Mouse (Mus musculus): ENCODE data around the gene Cables2.

Cables2 gene

DNA sequence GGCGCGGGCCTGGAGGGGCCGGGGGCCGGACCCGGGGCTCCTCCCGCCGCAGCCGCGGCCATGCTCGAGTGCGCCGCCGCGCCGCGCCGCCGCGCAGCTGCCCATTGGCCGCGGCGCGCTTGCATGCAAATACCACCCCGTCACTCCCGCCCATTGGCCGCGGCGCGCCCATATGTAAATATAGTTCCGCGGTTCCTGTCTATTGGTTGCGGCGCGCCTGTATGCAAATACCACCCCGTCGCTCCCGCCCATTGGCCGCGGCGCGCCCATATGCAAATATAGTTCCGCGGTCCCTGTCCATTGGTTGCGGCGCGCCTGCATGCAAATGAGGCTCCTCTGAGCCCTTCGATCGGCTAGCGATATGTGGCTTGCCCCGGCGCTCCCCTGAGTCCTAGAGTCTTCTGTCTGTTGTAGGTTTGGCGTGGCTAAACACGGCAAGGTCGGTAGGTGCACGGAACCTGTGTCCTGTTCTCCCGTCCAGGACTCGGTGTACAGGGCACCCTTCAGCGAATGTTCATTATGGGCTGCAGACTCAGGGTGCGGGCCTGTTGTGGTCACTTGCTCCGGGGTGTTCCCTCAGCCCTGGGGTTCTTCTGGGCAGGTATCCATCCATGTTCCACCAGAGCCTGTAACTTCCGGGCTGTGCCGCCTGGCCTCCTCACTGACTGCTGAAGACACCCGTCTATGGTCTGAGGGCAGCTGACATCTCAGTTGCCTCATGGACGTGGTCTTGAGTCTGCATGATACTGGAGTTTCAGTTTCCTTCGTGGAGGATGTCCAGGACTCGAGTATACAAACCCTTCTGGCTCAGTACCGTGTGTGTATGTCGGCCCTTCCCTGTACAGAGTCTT, at the start of gene Cables2:
TSS of gene Cables2 (minus strand) at position 103 of the 851 bp plus-strand sequence.
- DNase-seq (ENCODE audit: low read depth, low spot score): peak; percentile 95

DNA sequence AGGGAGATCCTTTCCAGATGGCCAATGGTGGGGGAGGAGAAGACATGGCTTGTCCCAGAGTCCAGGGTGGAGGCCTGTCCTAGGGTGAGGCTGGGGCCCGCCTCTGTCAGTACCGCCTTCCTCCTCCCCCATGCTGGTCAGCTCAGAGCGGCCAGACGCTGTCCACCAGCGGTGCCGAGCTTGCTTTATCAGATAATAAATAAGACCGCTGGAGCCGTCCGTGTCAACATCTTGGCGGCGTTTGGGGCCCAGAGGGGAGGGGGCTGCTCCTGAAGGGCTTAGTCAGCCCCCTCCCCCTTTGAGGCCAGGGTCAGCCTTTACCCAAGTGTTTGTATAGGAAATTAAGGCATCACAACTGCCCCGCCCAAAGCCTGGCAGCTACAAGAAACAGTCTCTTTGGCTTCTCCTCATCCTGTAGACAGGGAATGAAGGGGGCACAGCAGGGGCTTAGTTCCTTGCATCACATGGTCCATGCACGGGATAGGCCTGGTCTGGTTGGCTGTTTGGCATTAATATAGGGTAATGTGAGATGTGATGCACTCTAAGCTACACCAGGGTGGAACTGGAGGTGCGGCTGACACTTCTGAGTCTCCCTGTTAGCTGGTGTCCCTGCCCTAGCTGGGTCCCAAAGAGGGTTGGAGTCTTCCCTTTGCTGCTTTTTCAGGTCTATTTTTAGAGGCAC, 49.5 kb upstream of the Cables2 start:
- no peak for DNase-seq (ENCODE audit: low read depth, low spot score)

- DNase-seq (ENCODE audit: low read depth, low spot score): no peak
Measured at GRCm38 (mm10) chr2:180320216-180320615, 46.9 kb upstream of the Cables2 start.

DNA sequence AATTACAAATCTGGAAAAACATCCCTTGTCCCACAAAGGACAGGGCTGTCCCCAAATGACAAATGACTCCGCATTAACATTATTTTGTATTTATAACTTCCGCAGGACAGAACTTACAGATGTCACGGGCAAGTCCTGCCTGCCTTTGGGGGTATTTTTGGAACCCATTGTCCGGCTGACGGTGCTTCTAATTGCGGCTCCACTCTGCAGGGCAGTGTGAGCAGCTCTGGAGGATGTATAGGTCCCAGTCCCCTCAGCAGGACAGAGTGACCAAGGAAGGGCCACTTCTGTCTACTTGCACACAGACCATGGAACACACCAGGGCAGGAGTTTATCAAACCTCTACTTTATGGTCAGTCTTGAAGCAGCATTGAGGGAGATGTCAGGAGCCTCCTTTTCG, 44.3 kb upstream of the Cables2 start:
- DNase-seq (ENCODE audit: low read depth, low spot score): no peak

DNA sequence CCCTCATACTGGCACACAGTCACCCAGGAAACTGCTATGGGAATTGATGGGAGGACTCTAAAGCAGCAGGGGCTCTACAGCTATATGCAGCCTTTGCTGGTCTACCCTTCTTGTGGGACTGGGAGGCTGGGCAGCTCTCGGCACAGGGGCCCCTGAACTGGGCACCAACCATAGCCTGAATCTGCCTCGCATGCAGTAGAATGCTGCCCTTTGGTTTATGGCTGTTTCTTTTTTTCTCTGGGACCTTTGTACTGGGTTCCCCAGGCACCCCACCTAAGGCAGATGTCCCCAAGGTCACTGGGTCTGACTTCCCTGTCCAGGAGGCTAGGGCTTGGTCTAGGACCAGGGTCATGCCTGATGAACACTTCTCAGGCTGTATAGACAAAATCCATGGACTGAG, 41.0 kb upstream of the Cables2 start:
- no peak for DNase-seq (ENCODE audit: low read depth, low spot score)

DNA sequence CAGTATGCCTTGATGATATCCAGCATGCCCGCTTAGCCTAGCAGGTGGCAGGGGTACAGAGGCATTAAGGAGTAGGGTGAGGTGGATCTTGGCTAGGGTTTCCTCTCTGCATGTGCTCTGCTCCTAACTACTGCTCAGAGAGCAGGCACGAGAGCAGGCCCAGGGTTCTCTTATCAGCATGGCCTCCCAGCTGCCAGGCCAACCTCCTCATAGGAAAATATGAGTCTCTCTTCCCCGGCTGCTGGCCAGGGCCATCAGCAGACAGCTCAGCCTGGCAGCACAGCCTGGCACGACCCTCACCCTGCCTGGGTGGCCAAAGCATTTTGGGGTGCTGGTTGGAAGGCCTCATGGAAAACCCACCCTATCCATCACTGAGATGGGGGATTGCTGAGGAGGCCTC, 37.9 kb upstream of the Cables2 start:
- DNase-seq (ENCODE audit: low read depth, low spot score): no peak

DNA sequence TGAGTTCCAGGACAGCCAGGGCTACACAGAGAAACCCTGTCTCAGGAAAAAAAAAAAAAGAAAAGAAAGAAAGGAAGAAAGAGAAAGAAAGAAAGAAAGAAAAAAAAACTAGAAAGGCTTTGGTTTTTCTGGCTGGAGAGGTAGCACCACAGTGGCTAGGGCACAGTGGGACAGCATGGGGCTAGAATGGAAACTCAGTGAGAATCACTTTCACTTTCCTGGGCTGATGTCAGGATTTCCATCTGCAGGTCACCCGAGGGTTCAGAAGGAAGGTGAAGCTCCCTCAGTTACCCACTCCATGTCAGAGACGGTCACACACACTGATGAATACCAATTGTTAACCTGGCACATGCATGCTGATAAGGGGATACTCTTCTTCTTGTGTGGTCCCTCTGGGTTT, 34.4 kb upstream of the Cables2 start:
- DNase-seq (ENCODE audit: low read depth, low spot score): no peak

DNA sequence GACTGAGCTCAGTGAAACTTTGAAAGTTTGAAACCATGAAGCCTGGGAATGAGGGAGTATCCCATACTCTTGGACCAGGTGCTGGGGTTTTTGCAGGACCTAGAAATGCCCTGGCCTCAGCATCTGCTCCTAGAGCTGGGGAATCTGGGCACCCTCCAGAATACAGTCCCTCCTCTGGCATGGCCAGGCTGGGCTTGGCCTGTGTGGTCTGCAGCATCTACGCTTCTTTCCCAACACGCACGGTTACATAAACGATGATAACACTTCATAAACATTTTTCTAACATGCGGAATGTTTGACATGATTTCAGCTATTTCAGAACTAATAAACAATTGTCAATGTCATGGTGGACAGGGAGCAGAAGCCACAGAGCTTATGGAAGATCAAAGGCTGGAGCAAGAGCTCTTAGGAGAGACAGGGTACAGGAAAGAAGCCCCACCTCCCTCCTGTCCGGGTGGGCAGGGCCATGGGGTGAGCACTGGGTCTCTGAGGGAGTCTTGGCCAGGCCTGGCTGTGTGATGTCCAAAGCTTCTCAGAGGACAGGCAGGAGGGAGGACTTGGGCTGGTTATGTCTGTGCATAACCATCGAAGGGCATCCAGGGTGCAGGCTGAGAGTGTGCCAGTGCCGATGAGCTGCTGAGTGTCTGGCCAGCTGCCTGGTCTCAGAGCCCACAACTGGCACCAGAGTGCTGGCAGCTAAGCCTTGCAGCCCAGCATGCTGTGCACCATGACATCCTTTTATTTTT, 33.3 kb upstream of the Cables2 start:
- no peak for DNase-seq (ENCODE audit: low read depth, low spot score)

DNA sequence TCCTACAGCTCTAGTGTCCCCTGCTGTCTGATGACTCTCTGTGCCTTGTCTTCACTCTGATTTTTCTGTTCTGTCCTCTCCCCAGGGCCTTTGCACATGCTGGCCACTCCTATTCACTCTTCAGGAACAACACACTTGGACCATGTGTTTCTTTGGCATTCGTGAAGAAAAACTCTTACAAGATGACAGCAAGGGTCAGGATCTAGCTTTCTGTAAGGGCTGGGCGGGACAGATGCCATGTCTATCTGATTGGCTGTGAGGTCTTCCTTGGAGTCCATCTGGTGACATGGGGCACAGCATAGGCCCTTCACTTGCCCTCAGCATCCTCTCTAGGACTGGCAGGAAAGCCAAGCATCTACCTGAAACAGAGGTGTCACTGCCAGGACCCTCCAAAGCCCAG, 32.7 kb upstream of the Cables2 start:
- no peak for DNase-seq (ENCODE audit: low read depth, low spot score)

GRCm38 (mm10) chr2:180305490-180305889, 32.2 kb upstream of the Cables2 start:
- no peak for DNase-seq (ENCODE audit: low read depth, low spot score)

GRCm38 (mm10) chr2:180304554-180304953, 31.3 kb upstream of the Cables2 start:
- no peak for DNase-seq (ENCODE audit: low read depth, low spot score)

DNA sequence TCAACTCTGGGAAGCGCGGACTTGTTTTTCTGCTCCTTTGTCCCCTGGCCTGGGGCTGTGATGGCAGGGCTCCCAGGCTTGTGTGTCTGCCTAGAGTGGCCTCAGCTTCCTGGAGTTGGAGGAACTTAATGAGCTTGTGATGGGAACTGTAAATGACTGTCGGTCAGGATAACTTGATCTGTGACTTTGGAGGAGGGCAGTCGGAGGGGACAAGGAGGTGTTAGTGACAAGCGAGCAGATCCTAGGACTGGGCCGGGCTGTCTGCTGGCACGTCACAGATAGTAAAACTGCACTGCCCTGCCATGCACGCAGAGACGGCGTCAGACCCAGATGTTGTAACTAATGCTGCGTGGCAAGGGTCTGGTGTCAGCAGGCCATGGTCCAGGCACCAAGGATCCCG, 30.2 kb upstream of the Cables2 start:
- DNase-seq (ENCODE audit: low read depth, low spot score): no peak

GRCm38 (mm10) chr2:180302201-180302600, 28.9 kb upstream of the Cables2 start:
- DNase-seq (ENCODE audit: low read depth, low spot score): no peak

- no peak for DNase-seq (ENCODE audit: low read depth, low spot score)
Measured at GRCm38 (mm10) chr2:180300771-180301170, 27.5 kb upstream of the Cables2 start.

GRCm38 (mm10) chr2:180300252-180300651, 27.0 kb upstream of the Cables2 start:
- DNase-seq (ENCODE audit: low read depth, low spot score): no peak

DNA sequence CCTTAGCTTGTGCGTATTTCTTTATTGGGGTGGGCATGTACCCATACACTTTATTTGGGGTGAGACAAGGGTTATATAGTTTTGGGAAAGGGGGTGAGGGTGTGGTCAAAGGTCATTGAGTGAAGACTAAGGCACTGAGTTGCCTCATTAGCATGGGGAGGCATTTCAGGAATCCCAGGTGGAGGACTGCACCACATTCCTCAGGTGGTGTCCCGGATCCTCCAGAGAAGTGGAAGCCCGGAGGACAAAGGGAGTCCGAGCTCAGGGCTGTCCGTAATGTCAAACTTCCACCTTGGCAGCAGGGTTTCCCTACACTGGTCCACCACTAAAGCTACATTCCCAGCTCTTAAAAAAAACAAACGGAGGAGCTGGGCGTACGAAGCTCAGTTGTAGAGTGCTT, 19.6 kb upstream of the Cables2 start:
- DNase-seq (ENCODE audit: low read depth, low spot score): no peak

DNA sequence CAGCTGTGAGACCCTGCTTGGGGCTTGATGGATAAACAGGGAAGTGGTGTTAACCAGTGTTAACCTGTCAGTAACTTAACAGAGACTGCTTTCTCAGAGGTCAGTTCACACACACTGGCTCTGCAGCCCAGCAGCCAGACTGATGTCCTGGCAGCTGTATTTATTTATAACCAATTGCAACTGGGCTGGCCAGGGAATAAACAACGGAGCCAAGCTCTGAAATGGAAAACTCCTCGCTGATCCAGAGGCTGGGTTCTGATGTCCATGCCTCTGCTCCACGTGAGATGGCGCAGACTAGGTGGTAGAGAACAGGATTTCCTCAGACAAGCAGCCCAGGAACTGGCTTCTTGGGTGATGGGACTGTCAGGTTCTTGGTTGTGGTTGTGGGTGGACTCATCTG, 18.7 kb upstream of the Cables2 start:
- DNase-seq (ENCODE audit: low read depth, low spot score): no peak

DNA sequence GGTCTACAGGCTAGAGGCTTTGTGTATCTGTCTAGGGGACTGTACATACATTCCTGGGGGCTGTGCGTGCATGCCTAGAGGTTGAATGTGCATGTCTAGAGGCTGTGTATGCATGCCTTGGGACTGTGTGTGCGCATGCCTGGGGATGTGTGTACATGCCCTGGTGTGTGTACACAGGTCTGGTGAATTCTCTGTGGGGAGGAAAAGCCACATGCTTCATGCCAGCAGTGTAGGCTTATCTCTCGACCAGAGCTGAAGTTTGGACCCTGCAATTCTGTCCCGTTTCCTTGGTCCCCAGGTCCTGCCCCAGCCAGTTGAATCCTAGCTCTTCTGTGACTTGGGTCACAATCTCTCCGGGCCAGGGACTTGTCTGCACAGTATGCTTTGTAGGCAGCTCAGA, 18.3 kb upstream of the Cables2 start:
- DNase-seq (ENCODE audit: low read depth, low spot score): no peak

GRCm38 (mm10) chr2:180290503-180290902, 17.2 kb upstream of the Cables2 start:
- DNase-seq (ENCODE audit: low read depth, low spot score): no peak

- no peak for DNase-seq (ENCODE audit: low read depth, low spot score)
Measured at GRCm38 (mm10) chr2:180289440-180290108, 16.3 kb upstream of the Cables2 start, which contains the start of gene Rbbp8nl. Gene Rbbp8nl (minus strand): TSS chr2:180289879.

- no peak for DNase-seq (ENCODE audit: low read depth, low spot score)
Measured at GRCm38 (mm10) chr2:180288966-180289365, 15.7 kb upstream of the Cables2 start.

DNA sequence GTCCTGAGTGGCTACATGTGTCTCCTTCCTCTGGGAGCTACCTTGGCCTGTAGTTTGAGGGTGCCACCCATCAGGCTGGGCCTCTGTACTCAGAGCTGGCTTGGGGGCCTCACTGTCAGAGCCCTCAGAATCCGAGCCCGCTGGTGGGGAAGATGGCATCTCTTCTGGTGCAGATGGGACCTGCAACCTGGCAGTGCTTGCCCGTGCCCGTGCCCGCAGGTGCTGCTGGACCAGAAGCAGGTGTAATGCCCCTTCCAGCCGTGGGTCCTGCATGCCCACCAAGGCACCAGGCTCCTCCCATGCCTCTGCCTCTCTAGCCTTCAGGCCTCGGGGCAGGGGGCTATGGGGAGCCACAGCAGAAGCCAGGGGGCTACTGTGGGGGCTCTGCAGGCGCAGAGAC, 6.0 kb upstream of the Cables2 start:
- no peak for DNase-seq (ENCODE audit: low read depth, low spot score)

All from telencephalon, adult 2 months (tissue).